In the genomic region with DNA sequence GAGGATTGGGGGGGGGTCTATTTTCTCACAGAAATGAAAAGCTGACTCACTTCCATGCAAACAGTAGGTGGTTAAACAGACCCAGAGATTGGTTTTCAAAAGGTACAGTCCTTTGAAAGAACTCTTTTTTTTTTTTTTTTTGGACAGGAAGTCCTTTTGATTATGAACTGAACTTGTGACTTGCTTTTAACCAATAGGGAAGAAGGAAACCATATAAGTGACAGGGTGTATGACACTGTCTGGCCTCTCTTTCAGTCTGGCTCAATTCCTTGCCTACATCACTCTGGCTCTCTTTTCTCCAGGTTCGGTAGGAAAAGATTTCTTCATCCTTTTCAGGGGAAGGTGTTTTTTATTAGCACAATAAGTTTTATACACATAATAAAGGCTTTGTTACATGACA, we compare ENCODE assay signal across 18 mouse cellular contexts.
"Had no signal": no experiment of that assay in that cellular context is flagged by ENCODE, and none has a peak within 500 bp of the region (broad histone marks: within the 10 kb centered on the region; RNA-seq: fewer than 3 reads in every experiment).

No protein-coding gene starts in this region.

- H3K4me1 ChIP-seq: liver, embryonic 13.5 days; neural tube, embryonic 12.5 days; neural tube, embryonic 15.5 days had no signal

- H3K36me3 ChIP-seq: liver, embryonic 13.5 days; neural tube, embryonic 12.5 days; neural tube, embryonic 15.5 days had no signal

- H3K27me3 ChIP-seq: liver, embryonic 13.5 days; neural tube, embryonic 12.5 days; neural tube, embryonic 15.5 days had no signal

- H3K9me3 ChIP-seq: liver, embryonic 13.5 days; neural tube, embryonic 12.5 days; neural tube, embryonic 15.5 days had no signal

- DNase-seq: kidney, adult 2 months; kidney, postnatal 25 days; layer of hippocampus, adult 9-11 months; liver, embryonic 13.5 days; lung, adult 2 months; lung, postnatal 14 days; lung, postnatal 4 days; midbrain, embryonic 14.5 days; retina, postnatal 1 day; thymus, adult 2 months; thymus, postnatal 14 days had no signal

- H3K4me2 ChIP-seq: liver, embryonic 13.5 days; midbrain, embryonic 11.5 days; neural tube, embryonic 12.5 days; neural tube, embryonic 15.5 days had no signal

- H3K27ac ChIP-seq: kidney, postnatal 0 days; layer of hippocampus, adult 2 months; left cerebral cortex, adult 2 months; liver, embryonic 13.5 days; neural tube, embryonic 12.5 days; neural tube, embryonic 15.5 days; stomach, postnatal 0 days had no signal

- H3K4me3 ChIP-seq: layer of hippocampus, adult 2 months; left cerebral cortex, adult 2 months; liver, embryonic 13.5 days; neural tube, embryonic 12.5 days; neural tube, embryonic 15.5 days had no signal

- H3K9ac ChIP-seq: liver, embryonic 13.5 days; neural tube, embryonic 12.5 days; neural tube, embryonic 15.5 days had no signal
